Mouse (Mus musculus): Measurements from ENCODE around the gene Dnmt3c. TPM values are rescaled to one million over a fixed set of nuclear protein-coding genes. Genes with fewer than 3 reads are reported as not detected.

Gene Dnmt3c
- total RNA-seq (2012; rRNA removed) (0.04 TPM in 1 of 2 replicates, not detected in the other), total RNA-seq (2014; rRNA removed) (0.14 TPM in 1 of 2 replicates, not detected in the other), polyA plus RNA-seq (2012; ENCODE audit: insufficient read length, low read depth) (not detected in 2 replicates)

GRCm38 (mm10) chr2:153696352-153696751 lies at the start of gene Dnmt3c:
Gene Dnmt3c (plus strand): TSS chr2:153696652.
- in situ Hi-C loops (cut with MboI; ENCODE audit: low pct_ligation_motif_present, low pct_unique_long_range_greater_than_20kb, low sequenced_read_pairs) (no loop called here), dilution Hi-C loops (cut with MboI; ENCODE audit: extremely low pct_ligation_motif_present, extremely low pct_unique_long_range_greater_than_20kb, low sequenced_read_pairs) (no loop called here)
- H3K4me1 ChIP-seq (ENCODE audit: control insufficient read depth in 1 of 2, insufficient read depth in 2 of 2), result no peaks in the 10 kb centered on the region
- TF ChIP-seq BHLHE40 (IDR thresholded peaks at IDR 0.05; ENCODE audit: low read depth, low read length) (no peak), CHD2 (IDR thresholded peaks at IDR 0.05; ENCODE audit: low read length) (no peak)
- H3K27me3 ChIP-seq (replicated peaks), result peaks cover 11% of the 10 kb centered on the region
- no peak within 1 kb of the TSS for H3K4me2 ChIP-seq (ENCODE audit: insufficient read depth, low read depth, poor library complexity, severe bottlenecking)
- H3K27ac ChIP-seq (ENCODE audit: insufficient read depth, low read depth), result no peak within 1 kb of the TSS
- H3K9me3 ChIP-seq (replicated peaks; ENCODE audit: low read length), result peaks cover 3% of the 10 kb centered on the region
- H3K9ac ChIP-seq (ENCODE audit: insufficient read depth, low read depth), result no peak within 1 kb of the TSS
- H3K79me2 ChIP-seq (replicated peaks; ENCODE audit: control insufficient read depth, extremely low read depth, insufficient read depth, poor library complexity, severe bottlenecking), result no peaks in the 10 kb centered on the region
- no peaks in the 10 kb centered on the region for H3K36me3 ChIP-seq (replicated peaks in 1 of 2; ENCODE audit: control insufficient read depth in 1 of 2, insufficient read depth in 1 of 2, low read length in 1 of 2)
- DNase-seq (ENCODE audit: extremely low read depth), result no peak
- H3K4me3 ChIP-seq (replicated peaks in 1 of 3; ENCODE audit: low read depth in 2 of 3, low read length in 2 of 3, poor library complexity in 1 of 3), result no peak within 1 kb of the TSS

GRCm38 (mm10) chr2:153648773-153649297 lies 47.6 kb upstream of the Dnmt3c start:
- Histone ChIP-seq H3K27me3 (replicated peaks) (peaks cover 19% of the 10 kb centered on the region), H3K4me1 (ENCODE audit: control insufficient read depth in 1 of 2, insufficient read depth in 2 of 2) (peaks cover 3 to 19% of the 10 kb centered on the region in 2 experiments; a peak in 3 of 4 replicates), H3K4me3 (replicated peaks in 1 of 3; ENCODE audit: low read depth in 2 of 3, low read length in 2 of 3, poor library complexity in 1 of 3) (peak overlapping the region in 2 of 3 experiments; percentile 68 to 79), H3K36me3 (replicated peaks in 1 of 2; ENCODE audit: control insufficient read depth in 1 of 2, insufficient read depth in 1 of 2, low read length in 1 of 2) (peaks cover 0 to 2% of the 10 kb centered on the region in 2 experiments), H3K79me2 (replicated peaks; ENCODE audit: control insufficient read depth, extremely low read depth, insufficient read depth, poor library complexity, severe bottlenecking) (no peaks in the 10 kb centered on the region), H3K9ac (ENCODE audit: insufficient read depth, low read depth) (peak overlapping the region; percentile 49; the same call in 1 of the 2 replicates), H3K4me2 (ENCODE audit: insufficient read depth, low read depth, poor library complexity, severe bottlenecking) (peak overlapping the region; percentile 53; the same call in 1 of the 2 replicates), H3K27ac (ENCODE audit: insufficient read depth, low read depth) (no peak overlapping the region), H3K9me3 (replicated peaks; ENCODE audit: low read length) (no peaks in the 10 kb centered on the region)
- dilution Hi-C loops (cut with MboI; ENCODE audit: extremely low pct_ligation_motif_present, extremely low pct_unique_long_range_greater_than_20kb, low sequenced_read_pairs) (no loop called here), in situ Hi-C loops (cut with MboI; ENCODE audit: low pct_ligation_motif_present, low pct_unique_long_range_greater_than_20kb, low sequenced_read_pairs) (no loop called here)
- DNase-seq (ENCODE audit: extremely low read depth), result peak; percentile 11
- TF ChIP-seq USF2 (conservative IDR thresholded peaks at IDR 0.05; ENCODE audit: low read depth, low read length) (no peak), TBP (conservative IDR thresholded peaks at IDR 0.05; ENCODE audit: low read depth, low read length) (no peak), KAT2A (IDR thresholded peaks at IDR 0.05; ENCODE audit: insufficient replicate concordance, low read length) (no peak), MAX (IDR thresholded peaks at IDR 0.05; ENCODE audit: low read length) (no peak), JUN (IDR thresholded peaks at IDR 0.05; ENCODE audit: insufficient read depth, low read depth, low read length) (no peak), ELF1 (IDR thresholded peaks at IDR 0.05; ENCODE audit: low read depth, low read length) (no peak), NELFE (IDR thresholded peaks at IDR 0.05; ENCODE audit: low read depth, low read length) (no peak), GABPA (IDR thresholded peaks at IDR 0.05; ENCODE audit: insufficient replicate concordance, low read depth, low read length) (no peak), ZC3H11A (IDR thresholded peaks at IDR 0.05; ENCODE audit: low read depth, low read length) (no peak), CTCF (conservative IDR thresholded peaks at IDR 0.05 in 1 of 2, IDR thresholded peaks at IDR 0.05 in 1 of 2; ENCODE audit: low read depth in 2 of 2, low read length in 2 of 2) (no peak)

Data from CH12.LX (cell line).